Mouse (Mus musculus) myocyte (in vitro differentiated cells): ENCODE measurements around the gene Gipr.

Experiments
- CEBPB ChIP-seq: IDR thresholded peaks from 2 replicates; pipeline ENCODE4 v1.6.1; 2011; ENCODE audit warnings: mild to moderate bottlenecking, moderate library complexity; ENCODE audit not compliant: poor library complexity, insufficient read depth, severe bottlenecking
- E2F4 ChIP-seq: IDR thresholded peaks from one replicate; pipeline ENCODE4 v1.6.1; 2011; ENCODE audit warnings: mild to moderate bottlenecking, control low read depth, moderate library complexity; ENCODE audit not compliant: insufficient read depth
- MAX ChIP-seq: IDR thresholded peaks from one replicate; pipeline ENCODE4 v1.6.1; 2011; ENCODE audit warnings: low read depth, mild to moderate bottlenecking, control low read depth
- MYOD1 ChIP-seq, 3 experiments: IDR thresholded peaks; one replicate each; pipeline ENCODE4 v1.6.1; 2011; ENCODE audit warnings: control low read depth in 2 of 3, low read depth in 2 of 3, mild to moderate bottlenecking in 2 of 3, moderate library complexity in 1 of 3; ENCODE audit not compliant: insufficient read length in 2 of 3, control insufficient read depth in 1 of 3
- MYOG ChIP-seq, 3 experiments: IDR thresholded peaks; one replicate each; pipeline ENCODE4 v1.6.1; 2011; ENCODE audit warnings: control low read depth in 2 of 3, low read depth in 2 of 3, mild to moderate bottlenecking in 2 of 3; ENCODE audit not compliant: insufficient read length in 2 of 3, control insufficient read depth in 1 of 3, insufficient read depth in 1 of 3
- POLR2A ChIP-seq: IDR thresholded peaks from one replicate; pipeline ENCODE4 v1.6.1; 2011; ENCODE audit warnings: low read depth, mild to moderate bottlenecking, control low read depth, moderate library complexity; ENCODE audit not compliant: insufficient read length
- POLR2AphosphoS2 ChIP-seq: IDR thresholded peaks from one replicate; pipeline ENCODE4 v1.6.1; 2011; ENCODE audit warnings: low read depth, control low read depth; ENCODE audit not compliant: insufficient read length
- REST ChIP-seq: IDR thresholded peaks from one replicate; pipeline ENCODE4 v1.6.1; 2011; ENCODE audit warnings: mild to moderate bottlenecking, control low read depth, moderate library complexity; ENCODE audit not compliant: insufficient read depth, insufficient read length
- SRF ChIP-seq: IDR thresholded peaks from one replicate; pipeline ENCODE4 v1.6.1; 2011; ENCODE audit warnings: low read depth; ENCODE audit not compliant: control insufficient read depth, insufficient read length
- TCF12 ChIP-seq: IDR thresholded peaks from one replicate; pipeline ENCODE4 v1.6.1; 2011; ENCODE audit warnings: mild to moderate bottlenecking, control low read depth; ENCODE audit not compliant: poor library complexity, insufficient read depth, severe bottlenecking
- TCF3 ChIP-seq: IDR thresholded peaks from one replicate; pipeline ENCODE4 v1.6.1; 2011; ENCODE audit warnings: low read depth, control low read depth; ENCODE audit not compliant: insufficient read length
- USF1 ChIP-seq: IDR thresholded peaks from one replicate; pipeline ENCODE4 v1.6.1; 2011; ENCODE audit warnings: low read depth, mild to moderate bottlenecking, control low read depth, moderate library complexity

DNA sequence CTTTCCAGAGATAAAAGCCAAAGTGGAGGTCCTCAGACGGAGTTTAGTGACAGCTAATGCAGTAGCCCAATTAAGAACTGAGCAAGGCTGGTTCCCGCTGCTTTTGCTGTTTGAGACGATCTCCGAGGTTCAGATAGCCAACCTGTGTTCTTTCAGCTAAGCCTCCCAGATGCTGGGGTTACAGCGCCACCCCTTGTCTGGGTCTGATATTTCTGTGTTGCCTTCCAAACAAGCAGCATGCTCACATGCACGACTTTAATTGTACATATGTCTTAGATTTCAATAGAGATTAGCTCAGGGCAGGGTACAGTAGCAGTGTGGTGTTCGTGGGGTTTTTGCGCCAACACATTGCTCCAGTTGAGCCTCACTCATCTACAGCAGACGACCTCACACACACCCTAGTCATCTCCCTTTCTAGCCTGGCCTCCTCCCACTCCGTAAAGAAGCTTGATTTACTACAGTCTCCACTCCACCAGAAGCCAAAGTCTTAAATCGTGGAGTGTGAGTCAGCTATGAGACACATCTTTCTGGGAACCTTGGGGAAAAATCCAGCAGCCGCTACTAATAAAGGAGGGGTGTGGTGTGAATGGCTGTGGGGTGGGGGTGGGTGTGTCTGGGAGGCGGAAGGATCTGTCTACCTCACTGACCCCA lies 10.0 kb downstream of the Gipr start:
- no peak for TF ChIP-seq MYOG (IDR thresholded peaks at IDR 0.05; ENCODE audit: control insufficient read depth in 1 of 3, insufficient read depth in 1 of 3, insufficient read length in 2 of 3, low read depth in 2 of 3)
- no peak for TF ChIP-seq POLR2A
- TF ChIP-seq MYOD1 (IDR thresholded peaks at IDR 0.05; ENCODE audit: control insufficient read depth in 1 of 3, insufficient read length in 2 of 3, low read depth in 2 of 3): no peak
- TF ChIP-seq E2F4: no peak
- no peak for TF ChIP-seq CEBPB
- no peak for TF ChIP-seq USF1
- TF ChIP-seq MAX: no peak
- TF ChIP-seq TCF12: no peak
- no peak for TF ChIP-seq TCF3
- no peak for TF ChIP-seq REST
- TF ChIP-seq POLR2AphosphoS2: no peak
- TF ChIP-seq SRF: no peak
